Mouse (Mus musculus) hindbrain, embryonic 16.5 days (tissue): ENCODE results near the gene Atg9b. TPM values are rescaled to one million over a fixed set of nuclear protein-coding genes. Genes with fewer than 3 reads are reported as not detected.
A peak's percentile ranks its signal among the peaks of the same experiment; 100 is the strongest.

Experiments used
- ATAC-seq: fragments of 200-750 bp; cut with Nextera tagmentation; 2 replicates; pipeline ENCODE4 v1.8.0; 2017; ENCODE audit warnings: moderate TSS enrichment, moderate library complexity
- H3K27ac ChIP-seq: fragments of 300-500 bp; sonication (generic); 2 replicates; pipeline ENCODE4 v1.5.1; 2014; ENCODE audit warnings: low read depth, mild to moderate bottlenecking, control low read depth, low read length, moderate library complexity
- H3K27me3 ChIP-seq: fragments of 300-500 bp; sonication (generic); replicated peaks from 2 replicates; pipeline ENCODE4 v1.6.1; 2014; ENCODE audit warnings: low read length; ENCODE audit not compliant: control insufficient read depth, insufficient read depth
- H3K36me3 ChIP-seq: fragments of 300-500 bp; sonication (generic); 2 replicates; pipeline ENCODE4 v1.6.1; 2014; ENCODE audit warnings: mild to moderate bottlenecking, low read length, moderate library complexity, mixed read lengths; ENCODE audit not compliant: control insufficient read depth, insufficient read depth
- H3K4me1 ChIP-seq: fragments of 300-500 bp; sonication (generic); 2 replicates; pipeline ENCODE4 v1.6.1; 2014; ENCODE audit warnings: low read depth, low read length; ENCODE audit not compliant: control insufficient read depth, insufficient read depth
- H3K4me2 ChIP-seq: fragments of 300-500 bp; sonication (generic); 2 replicates; pipeline ENCODE4 v1.6.1; 2014; ENCODE audit warnings: mild to moderate bottlenecking, low read length, control low read depth, moderate library complexity
- H3K4me3 ChIP-seq: fragments of 300-500 bp; sonication (generic); 2 replicates; pipeline ENCODE4 v1.5.1; 2014; ENCODE audit warnings: mild to moderate bottlenecking, low read length, control low read depth, moderate library complexity
- H3K9ac ChIP-seq: fragments of 300-500 bp; sonication (generic); 2 replicates; pipeline ENCODE4 v1.6.1; 2014; ENCODE audit warnings: low read depth, mild to moderate bottlenecking, control low read depth, low read length, moderate library complexity
- H3K9me3 ChIP-seq: fragments of 300-500 bp; sonication (generic); 2 replicates; pipeline ENCODE4 v1.6.1; 2014; ENCODE audit warnings: mild to moderate bottlenecking, low read length, moderate library complexity; ENCODE audit not compliant: control insufficient read depth
- WGBS: fragments of 180-500 bp; shearing (Covaris S2); extraction: QIAGEN DNeasy Blood & Tissue Kit; methylation state at CpG from one replicate; pipeline ENCODE4 v1.1.7; 2014; 5-methylcytosine and 5-hydroxymethylcytosine counted together
- polyA plus RNA-seq: library from polyadenylated mRNA; unstranded; fragments of >200 nt; fragmentation: Nextera tagmentation; extraction: Ambion mirVana; gene quantifications from 2 replicates; pipeline ENCODE4 v1.2.1, GENCODE M21; 2015

The Atg9b gene
- polyA plus RNA-seq, 1 experiment from 2014 or later = 4.6 TPM

DNA sequence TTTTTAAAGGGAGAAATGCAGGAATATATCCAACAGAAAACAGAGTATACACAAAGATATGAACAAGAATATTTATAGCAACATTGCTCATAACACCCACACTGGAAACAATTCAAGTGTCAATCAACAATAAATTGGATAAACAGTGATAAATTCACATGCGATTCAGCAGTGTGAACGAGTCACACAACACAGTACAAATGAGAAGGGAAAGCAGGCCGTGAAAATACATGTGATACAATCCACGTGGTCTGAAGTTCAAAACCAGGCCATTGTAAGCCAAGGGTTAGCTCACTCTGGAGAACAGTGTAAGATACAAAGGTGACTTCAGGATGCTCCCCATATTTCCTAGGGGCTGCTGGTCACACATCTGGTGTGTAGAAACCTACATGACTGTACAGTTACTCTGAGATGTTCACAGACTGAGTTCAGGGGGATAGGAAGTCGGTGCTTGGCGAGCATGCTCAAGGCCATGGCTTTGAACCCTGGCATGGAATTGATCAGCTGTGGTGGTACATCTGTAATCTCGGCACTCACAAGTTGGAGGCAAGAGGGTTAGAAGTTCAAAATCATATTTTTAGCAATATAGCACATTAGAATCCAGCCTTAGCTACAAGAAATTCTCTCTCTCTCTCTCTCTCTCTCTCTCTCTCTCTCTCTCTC lies 17.1 kb downstream of the Atg9b start:
- Histone ChIP-seq H3K9ac (no peak overlapping the region), H3K4me3 (no peak overlapping the region), H3K4me2 (no peak overlapping the region), H3K36me3 (no peaks in the 10 kb centered on the region), H3K27ac (no peak overlapping the region), H3K27me3 (no peaks in the 10 kb centered on the region), H3K9me3 (no peaks in the 10 kb centered on the region), H3K4me1 (no peaks in the 10 kb centered on the region)
- ATAC-seq = no peak
- 74% methylated on average over 7 of the region's 7 CpGs for WGBS

DNA sequence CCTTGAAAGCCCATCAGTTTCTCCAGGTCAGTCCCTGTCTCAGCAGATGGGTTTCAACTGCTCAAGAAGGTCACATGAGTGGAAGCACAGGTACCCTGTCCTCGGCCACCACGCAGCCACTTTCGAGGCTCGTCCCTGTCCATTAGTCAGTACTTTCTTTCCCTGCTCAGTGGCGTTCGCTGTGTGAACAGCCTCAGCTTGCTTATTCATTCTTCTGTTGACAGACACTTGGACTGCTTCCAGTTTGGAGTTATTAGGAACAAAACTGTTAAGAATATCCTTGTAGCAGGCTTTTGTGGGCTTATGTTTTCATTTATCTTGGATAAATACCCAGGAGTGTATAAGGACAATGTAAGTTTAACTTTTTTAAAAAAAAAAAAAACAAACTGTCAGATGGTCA lies 17.7 kb downstream of the Atg9b start:
- no peak overlapping the region for H3K4me3 ChIP-seq
- no peak overlapping the region for H3K4me2 ChIP-seq
- H3K4me1 ChIP-seq = no peaks in the 10 kb centered on the region
- no peaks in the 10 kb centered on the region for H3K27me3 ChIP-seq
- no peaks in the 10 kb centered on the region for H3K9me3 ChIP-seq
- H3K36me3 ChIP-seq = no peaks in the 10 kb centered on the region
- H3K9ac ChIP-seq = no peak overlapping the region
- 27% methylated on average over 6 of the region's 6 CpGs for WGBS
- no peak for ATAC-seq
- H3K27ac ChIP-seq = no peak overlapping the region

DNA sequence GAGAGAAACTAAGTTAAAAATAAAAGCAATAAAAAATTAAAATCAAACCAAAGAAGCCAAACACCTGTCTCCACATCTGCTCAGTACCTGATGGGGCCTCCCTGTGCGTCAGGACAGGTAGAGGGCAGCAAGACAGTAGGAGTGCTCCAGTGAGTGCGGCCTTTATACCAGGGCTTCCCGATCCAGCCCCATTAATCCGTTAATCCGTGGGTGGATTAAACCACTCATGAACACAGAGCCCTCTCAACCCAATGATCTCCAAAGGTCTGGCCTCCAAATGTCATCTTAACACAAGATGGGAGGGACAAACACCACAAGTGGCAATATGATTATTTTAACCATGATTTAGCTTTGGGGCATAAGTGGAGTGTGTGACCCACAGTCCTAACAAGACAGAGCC lies 18.1 kb downstream of the Atg9b start:
- 79% methylated on average over 5 of the region's 5 CpGs for WGBS
- no peak for ATAC-seq
- H3K27me3 ChIP-seq = no peaks in the 10 kb centered on the region
- no peaks in the 10 kb centered on the region for H3K9me3 ChIP-seq
- H3K27ac ChIP-seq = no peak overlapping the region
- no peak overlapping the region for H3K4me2 ChIP-seq
- H3K4me1 ChIP-seq = no peaks in the 10 kb centered on the region
- no peak overlapping the region for H3K9ac ChIP-seq
- no peaks in the 10 kb centered on the region for H3K36me3 ChIP-seq
- no peak overlapping the region for H3K4me3 ChIP-seq

DNA sequence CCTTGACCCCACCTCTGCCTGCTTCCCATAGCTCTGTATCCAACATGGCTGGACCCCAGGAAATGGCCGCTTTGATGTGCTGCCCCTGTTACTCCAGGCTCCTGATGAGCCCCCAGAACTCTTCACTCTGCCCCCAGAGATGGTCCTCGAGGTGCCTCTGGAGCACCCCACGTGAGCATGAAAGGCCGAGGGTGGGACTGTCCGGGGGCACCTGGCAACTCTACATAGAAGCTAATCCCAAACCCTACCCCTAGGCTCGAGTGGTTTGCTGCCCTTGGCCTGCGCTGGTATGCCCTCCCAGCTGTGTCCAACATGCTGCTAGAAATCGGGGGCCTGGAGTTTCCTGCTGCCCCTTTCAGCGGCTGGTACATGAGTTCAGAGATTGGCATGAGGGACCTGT lies 22.2 kb downstream of the Atg9b start:
- Histone ChIP-seq H3K9ac (no peak overlapping the region), H3K4me2 (no peak overlapping the region), H3K4me3 (no peak overlapping the region), H3K4me1 (no peaks in the 10 kb centered on the region), H3K9me3 (no peaks in the 10 kb centered on the region), H3K27ac (no peak overlapping the region), H3K27me3 (no peaks in the 10 kb centered on the region), H3K36me3 (no peaks in the 10 kb centered on the region)
- 74% methylated on average over 9 of the region's 9 CpGs for WGBS
- ATAC-seq = no peak

DNA sequence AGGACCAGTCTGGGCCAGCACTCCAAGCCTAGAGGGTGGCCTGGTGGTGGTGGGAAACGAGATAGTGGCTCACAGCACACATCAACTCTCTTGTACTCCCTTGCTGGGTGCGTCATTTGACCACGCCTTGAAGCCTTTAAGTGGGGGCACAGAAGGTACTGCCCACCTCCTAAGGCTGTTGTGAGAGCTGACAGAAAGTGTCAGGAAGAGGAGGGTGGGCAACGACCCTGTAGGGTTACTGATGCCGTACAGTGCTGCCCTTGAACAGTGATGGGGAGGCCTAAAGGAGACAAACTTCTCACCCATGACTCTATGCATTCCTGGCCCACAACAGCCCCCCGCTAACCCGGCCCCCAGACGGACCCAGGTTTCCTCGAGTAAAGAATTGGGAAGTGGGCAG lies 25.5 kb downstream of the Atg9b start:
- ATAC-seq = no peak
- H3K9ac ChIP-seq = no peak overlapping the region
- H3K27ac ChIP-seq = no peak overlapping the region
- 0 out of 2 replicates have a peak overlapping the region, but pooled peaks have one; percentile 11 for H3K4me2 ChIP-seq
- H3K4me1 ChIP-seq = no peaks in the 10 kb centered on the region
- no peak overlapping the region for H3K4me3 ChIP-seq
- no peaks in the 10 kb centered on the region for H3K36me3 ChIP-seq
- WGBS = 85% methylated on average over 9 of the region's 9 CpGs
- H3K9me3 ChIP-seq = no peaks in the 10 kb centered on the region
- H3K27me3 ChIP-seq = no peaks in the 10 kb centered on the region

DNA sequence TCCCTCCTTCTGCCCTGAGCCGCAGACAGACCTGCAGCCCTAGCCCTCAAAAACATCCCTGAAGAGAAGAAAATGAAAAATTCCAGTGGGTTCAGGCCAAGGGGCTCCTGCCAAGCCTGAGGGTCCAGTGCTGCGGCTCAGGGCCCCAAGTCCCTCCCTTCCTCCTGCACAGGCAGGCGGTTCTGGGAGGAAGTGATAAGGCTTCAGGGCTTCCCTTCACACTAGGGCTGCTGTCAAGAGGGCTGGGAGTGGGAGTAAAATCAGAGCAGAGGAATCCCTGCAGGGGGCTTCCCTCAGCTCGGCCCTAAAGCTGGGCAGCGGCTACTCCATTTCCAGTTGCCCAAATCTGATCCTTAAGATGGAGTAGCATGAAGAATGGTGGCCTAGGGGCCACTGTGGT lies 26.4 kb downstream of the Atg9b start:
- no peaks in the 10 kb centered on the region for H3K36me3 ChIP-seq
- H3K9ac ChIP-seq = no peak overlapping the region
- no peak overlapping the region for H3K4me2 ChIP-seq

DNA sequence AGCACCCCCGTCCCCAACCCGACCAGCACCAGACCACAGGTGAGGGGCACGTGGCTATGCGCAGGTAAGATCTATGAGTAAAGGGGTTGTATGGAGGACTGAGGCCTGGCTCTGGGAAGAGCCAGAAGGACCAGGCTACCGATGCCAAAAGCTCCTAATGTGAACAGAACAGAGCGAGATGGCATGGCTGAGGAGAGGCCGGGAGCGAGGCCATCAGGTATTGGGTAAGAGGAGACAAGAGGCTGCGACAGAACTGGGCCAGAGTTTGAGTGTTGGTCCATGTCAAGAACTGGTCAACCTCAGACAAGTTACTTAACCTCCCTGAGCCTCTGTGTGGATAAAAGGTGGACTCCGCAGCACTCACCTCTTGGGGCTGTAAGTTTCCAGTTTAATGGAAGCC lies 27.0 kb downstream of the Atg9b start:
- Histone ChIP-seq H3K9ac (no peak overlapping the region), H3K36me3 (no peaks in the 10 kb centered on the region), H3K9me3 (no peaks in the 10 kb centered on the region), H3K4me1 (0 out of 2 replicates have a peak, but pooled peaks cover 3% of the 10 kb centered on the region), H3K4me3 (peak overlapping the region; percentile 13; the same call in 1 of the 2 replicates), H3K27ac (peak overlapping the region; percentile 15; the same call in 1 of the 2 replicates), H3K4me2 (no peak overlapping the region), H3K27me3 (no peaks in the 10 kb centered on the region)
- ATAC-seq = no peak
- WGBS = 85% methylated on average over 10 of the region's 10 CpGs

More for the DNA sequence above, 26.4 kb downstream of the Atg9b start:
- 47% methylated on average over 5 of the region's 5 CpGs for WGBS
- no peak for ATAC-seq
- Histone ChIP-seq H3K27me3 (no peaks in the 10 kb centered on the region), H3K27ac (no peak overlapping the region), H3K4me1 (0 out of 2 replicates have a peak, but pooled peaks cover 2% of the 10 kb centered on the region), H3K4me3 (no peak overlapping the region), H3K9me3 (no peaks in the 10 kb centered on the region)

DNA sequence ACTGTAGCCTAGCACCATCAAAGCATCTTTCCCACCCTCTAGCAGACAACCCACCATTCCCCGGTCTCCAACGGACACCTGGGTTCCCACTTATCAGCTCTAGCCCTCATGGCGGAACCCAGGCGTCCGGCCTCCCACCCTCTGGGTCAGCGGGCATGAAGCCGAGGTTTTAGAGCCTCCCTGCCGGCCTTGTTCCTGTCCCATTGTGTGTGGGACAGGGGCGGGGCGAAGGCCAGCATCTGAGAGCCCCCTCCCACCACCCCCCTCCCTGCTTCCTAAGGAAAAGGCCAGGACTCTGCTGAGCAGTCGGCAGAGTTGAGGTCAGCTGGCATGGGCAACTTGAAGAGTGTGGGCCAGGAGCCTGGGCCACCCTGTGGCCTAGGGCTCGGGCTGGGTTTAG lies 27.4 kb downstream of the Atg9b start, which contains the start of gene Nos3:
Nos3 (plus strand) TSS at position 303 of the 400 bp plus-strand sequence.
- no peaks in the 10 kb centered on the region for H3K9me3 ChIP-seq
- H3K27ac ChIP-seq = peak within 1 kb of the TSS; percentile 15; the same call in 1 of the 2 replicates
- peak within 1 kb of the TSS; percentile 13; the same call in 1 of the 2 replicates for H3K4me3 ChIP-seq
- ATAC-seq = no peak
- H3K4me2 ChIP-seq = no peak within 1 kb of the TSS
- WGBS = 36% methylated on average over 12 of the region's 12 CpGs
- H3K36me3 ChIP-seq = no peaks in the 10 kb centered on the region
- H3K4me1 ChIP-seq = 0 out of 2 replicates have a peak, but pooled peaks cover 3% of the 10 kb centered on the region
- H3K9ac ChIP-seq = no peak within 1 kb of the TSS
- H3K27me3 ChIP-seq = no peaks in the 10 kb centered on the region

DNA sequence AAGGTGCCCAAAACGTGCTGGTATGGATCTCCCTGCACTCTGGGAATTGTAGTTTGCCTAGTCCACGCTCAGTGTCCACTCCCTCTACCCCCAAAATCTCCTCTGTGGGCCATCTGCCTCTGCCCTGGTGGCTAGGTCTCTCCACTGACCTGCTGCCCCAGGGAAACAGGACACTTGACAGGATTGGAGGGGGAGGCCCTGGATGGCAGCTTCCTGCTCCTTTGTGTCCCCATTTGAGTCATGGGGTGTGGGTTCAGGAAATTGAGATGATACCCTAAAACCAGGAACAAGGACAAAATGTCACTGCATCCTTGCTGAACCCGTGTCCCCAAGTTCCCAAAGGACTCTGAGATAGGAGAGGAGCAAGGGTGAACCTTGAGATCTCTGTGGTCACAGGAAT lies 27.9 kb downstream of the Atg9b start:
- H3K9ac ChIP-seq = no peak overlapping the region
- no peaks in the 10 kb centered on the region for H3K27me3 ChIP-seq
- WGBS = 63% methylated on average over 3 of the region's 3 CpGs
- H3K4me3 ChIP-seq = no peak overlapping the region
- H3K4me2 ChIP-seq = no peak overlapping the region
- H3K9me3 ChIP-seq = no peaks in the 10 kb centered on the region
- 0 out of 2 replicates have a peak, but pooled peaks cover 3% of the 10 kb centered on the region for H3K4me1 ChIP-seq
- H3K36me3 ChIP-seq = no peaks in the 10 kb centered on the region
- H3K27ac ChIP-seq = no peak overlapping the region
- ATAC-seq = no peak
